Mouse (Mus musculus) lung, postnatal 25 days (tissue): ENCODE measurements at regions not wholly inside any gene's neighbourhood (a gene's known extent, or its start where the extent isn't known, plus 50 kb on each side); places are given as distances from the start of the nearest gene placed in this dataset.
"Not testable (repeated sequence)": the region's sequence is repeated elsewhere in the genome, so short reads cannot be mapped to it uniquely, and the experiment has no call there.

Experiments used
- DNase-seq: peaks from one replicate; pipeline ENCODE4 v3.0.0; 2022; ENCODE audit warnings: low spot score

DNA sequence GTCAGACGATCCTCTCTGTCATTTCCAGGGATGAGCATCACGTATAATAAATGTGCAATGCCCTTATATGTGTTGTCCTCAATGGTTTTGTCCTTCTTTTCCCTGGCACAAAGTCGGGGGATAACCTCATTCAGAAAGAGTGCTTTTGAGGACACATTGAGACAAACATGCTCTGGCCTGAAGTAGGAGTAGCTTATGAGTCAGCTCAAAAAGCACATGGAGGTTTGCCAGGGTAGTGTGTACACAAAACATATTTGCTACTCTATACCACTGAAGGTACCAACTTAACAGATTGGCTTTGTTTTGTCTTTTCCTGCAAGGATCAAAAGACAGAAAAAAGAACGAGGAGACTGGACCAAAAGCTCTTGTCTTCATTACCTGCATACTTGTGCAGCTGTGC is 682.1 kb upstream of the Grid2 start:
- DNase-seq: no peak

DNA sequence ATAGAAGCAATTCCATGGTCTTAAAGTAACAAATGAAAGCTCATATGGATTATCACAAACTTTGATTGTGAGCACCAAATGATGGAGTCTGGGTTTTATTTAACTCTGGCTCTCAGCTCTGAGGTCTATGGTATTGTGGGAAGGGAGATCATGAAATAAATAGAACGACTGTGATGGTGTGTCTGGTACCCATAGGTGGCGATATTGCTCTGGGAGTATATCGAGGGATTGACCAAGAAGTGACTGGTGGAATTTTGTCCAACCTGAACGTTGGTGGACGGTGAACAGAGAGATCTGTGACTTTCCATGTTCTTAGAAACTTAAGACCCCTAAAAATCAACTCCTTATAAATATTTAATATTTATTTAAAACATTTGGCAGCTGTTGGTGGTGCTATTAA is 679.5 kb upstream of the Grid2 start:
- DNase-seq: no peak

DNA sequence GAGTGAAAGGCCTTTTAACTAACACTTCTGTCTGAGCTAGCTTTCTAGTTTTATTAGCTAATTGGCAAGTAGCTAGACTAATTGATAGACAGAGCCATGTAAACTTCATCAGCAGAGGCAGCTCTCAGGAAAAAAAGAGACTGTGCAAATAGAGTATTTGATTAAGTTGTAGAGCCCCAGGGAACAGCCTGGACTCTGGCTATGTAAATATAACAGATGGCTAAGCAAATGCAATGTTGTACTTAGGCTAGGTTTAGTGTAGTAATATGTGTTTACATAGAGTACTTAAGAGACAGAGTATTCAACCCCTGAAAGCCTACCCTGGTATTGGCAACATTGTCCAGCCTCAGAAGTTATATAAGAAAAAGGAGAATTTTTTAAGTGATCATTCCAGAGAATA is 635.1 kb upstream of the Grid2 start:
- peak; percentile 0 for DNase-seq

DNA sequence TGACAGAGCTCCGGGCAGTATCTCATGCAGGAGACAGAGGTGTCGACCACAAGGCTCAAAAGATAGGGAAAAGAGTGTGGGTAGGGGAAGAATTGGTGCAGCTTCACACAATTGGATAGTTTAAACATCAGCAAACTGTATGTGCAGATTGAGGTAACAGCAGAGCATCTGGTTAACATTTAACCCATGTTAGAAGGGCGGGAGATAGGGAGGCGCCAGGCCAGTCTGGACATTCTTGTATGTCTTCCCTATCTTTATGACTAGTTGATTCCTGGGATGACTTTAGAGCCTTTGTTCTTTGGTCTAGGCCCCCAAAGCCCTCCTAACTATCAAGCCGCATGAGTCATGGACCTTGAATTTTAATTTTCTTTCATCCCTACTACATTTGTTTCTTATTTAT is 587.6 kb upstream of the Grid2 start:
- not testable (repeated sequence) for DNase-seq

DNA sequence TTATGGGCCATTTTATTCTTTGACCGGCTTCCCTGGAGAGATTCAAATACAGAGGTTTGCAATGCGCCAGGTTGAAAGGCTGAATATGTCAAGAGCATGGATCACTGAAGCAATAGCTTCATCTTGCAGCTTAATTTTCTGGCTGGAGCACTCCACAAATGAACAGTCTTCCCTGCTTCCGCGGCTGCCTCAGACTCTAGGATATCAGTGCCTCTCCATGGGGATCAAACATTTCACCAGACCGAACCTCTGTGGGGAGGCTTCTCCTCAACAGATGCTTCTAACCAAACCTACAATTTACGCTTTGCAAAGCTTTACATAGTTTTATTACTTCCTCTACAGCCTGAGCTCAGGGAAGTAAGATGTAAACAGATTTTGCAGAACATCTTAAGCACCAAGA is 537.3 kb upstream of the Grid2 start:
- no peak for DNase-seq

DNA sequence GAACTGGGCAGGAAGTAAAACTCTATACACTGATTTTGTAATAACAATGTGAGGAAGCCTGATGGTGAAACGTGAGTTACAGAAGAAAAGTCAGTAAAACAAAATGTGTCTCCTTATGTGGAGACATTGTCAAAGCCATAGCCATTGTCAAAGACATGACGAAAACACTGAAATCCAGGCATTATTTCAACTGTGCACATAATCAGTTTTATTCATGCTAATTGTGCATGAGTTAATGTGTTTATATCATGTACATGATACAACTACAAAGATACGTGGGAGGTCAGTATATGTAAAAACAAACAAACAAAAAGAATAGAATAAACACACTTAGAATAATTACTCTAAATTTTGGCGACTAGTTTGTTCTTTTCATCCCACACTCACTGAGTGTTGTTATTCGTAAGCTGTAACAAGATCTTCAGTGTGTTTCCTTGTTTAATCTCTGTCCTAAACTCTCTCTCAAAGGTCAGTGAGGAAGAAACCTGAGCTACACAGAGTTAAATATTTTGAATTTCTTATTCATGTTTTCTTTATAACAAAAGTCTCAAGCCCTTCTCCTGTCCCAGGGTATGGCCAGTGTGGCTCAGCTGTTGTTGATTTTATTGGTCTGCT is 536.0 kb upstream of the Grid2 start:
- no peak for DNase-seq
